Mouse (Mus musculus) thymus, adult 2 months (tissue): ENCODE results near the gene Tectb.

Experiments
- CTCF ChIP-seq: fragments of 200-500 bp; IDR thresholded peaks from 2 replicates; pipeline ENCODE4 v1.5.1; 2012; ENCODE audit warnings: mild to moderate bottlenecking, control low read depth, low read length, moderate library complexity, borderline replicate concordance; ENCODE audit not compliant: control insufficient read depth, poor library complexity, insufficient read depth; ENCODE audit errors: extremely low read depth
- POLR2A ChIP-seq: fragments of 200-500 bp; IDR thresholded peaks from 2 replicates; pipeline ENCODE4 v1.6.1; 2012; ENCODE audit warnings: mild to moderate bottlenecking, low read length, control low read depth, moderate library complexity; ENCODE audit not compliant: control insufficient read depth, poor library complexity, insufficient read depth; ENCODE audit errors: extremely low read depth

DNA sequence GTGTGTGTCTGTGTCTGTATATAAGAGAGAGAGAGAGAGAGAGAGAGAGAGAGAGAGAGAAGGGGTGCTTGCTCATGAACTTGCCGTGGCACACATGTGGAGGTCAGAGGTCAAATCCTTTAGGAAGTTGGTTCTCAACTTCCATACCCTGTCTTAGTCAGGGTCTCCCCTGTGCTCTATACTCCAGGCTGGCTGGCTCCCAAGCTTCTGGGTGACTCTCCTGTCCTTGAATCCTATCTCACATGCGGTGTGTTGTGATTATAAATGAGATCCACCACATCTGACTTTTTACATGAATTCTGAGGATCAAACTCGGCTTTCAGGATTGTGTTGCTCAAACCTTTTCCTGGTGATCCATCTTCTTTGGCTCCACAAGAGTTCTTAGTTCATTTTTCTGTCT, 48.1 kb upstream of the Tectb start:
- no peak for TF ChIP-seq CTCF
- TF ChIP-seq POLR2A: no peak
